ENCODE assay signal across 15 mouse cellular contexts in genomic region chr4:97827115-97827514, GRCm38 (mm10). TPM values are rescaled to one million over a fixed set of nuclear protein-coding genes. Genes with fewer than 3 reads are reported as not detected.
DNase-seq lines count a peak whose midpoint lies in the region; ATAC-seq and TF ChIP-seq lines count a peak whose summit lies in the region.
"Had no signal": no experiment of that assay in that cellular context is flagged by ENCODE, and none has a peak within 500 bp of the region (broad histone marks: within the 10 kb centered on the region; RNA-seq: fewer than 3 reads in every experiment).

No protein-coding gene starts in this region.

- no peak overlapping the region for H3K9ac ChIP-seq in hindbrain, embryonic 12.5 days
- H3K9ac ChIP-seq in MEL (ENCODE audit: control insufficient read depth, low read depth, low read length, poor library complexity, severe bottlenecking): no peak overlapping the region
- H3K9ac ChIP-seq in heart, embryonic 16.5 days (ENCODE audit: low read length): peak overlapping the region; percentile 20; the same call in 1 of the 2 replicates
- H3K9ac ChIP-seq: embryonic facial prominence, embryonic 15.5 days; hindbrain, embryonic 15.5 days had no signal

- 73% methylated on average over 6 of the region's 6 CpGs for WGBS in hindbrain, embryonic 12.5 days
- WGBS in hindbrain, embryonic 10.5 days: 75% methylated on average over 6 of the region's 6 CpGs
- 46% methylated on average over 6 of the region's 6 CpGs for WGBS in heart, embryonic 16.5 days

- TF ChIP-seq EP300 in MEL (IDR thresholded peaks at IDR 0.05; ENCODE audit: low read depth in 1 of 2, low read length in 2 of 2): peak; percentile 55 to 59; a peak in 2 of 4 replicates

- no peak overlapping the region for H3K27ac ChIP-seq in hindbrain, embryonic 12.5 days
- no peak overlapping the region for H3K27ac ChIP-seq in hindbrain, embryonic 10.5 days
- H3K27ac ChIP-seq in MEL (ENCODE audit: control insufficient read depth, low read depth, low read length): peak overlapping the region; percentile 0; the same call in 1 of the 2 replicates
- peak overlapping the region; percentile 92 for H3K27ac ChIP-seq in heart, embryonic 16.5 days (ENCODE audit: low read length)
- H3K27ac ChIP-seq: embryonic facial prominence, embryonic 15.5 days; hindbrain, embryonic 15.5 days; layer of hippocampus, adult 2 months had no signal

- ATAC-seq in hindbrain, embryonic 12.5 days (ENCODE audit: low FRiP score): 0 out of 2 replicates have a peak, but pooled peaks have one; percentile 46
- peak; percentile 87 for ATAC-seq in heart, embryonic 16.5 days (replicated peaks; ENCODE audit: extremely low read depth, insufficient read depth, low FRiP score)

- TF ChIP-seq RAD21 in MEL (IDR thresholded peaks at IDR 0.05; ENCODE audit: low read depth, low read length): no peak

- peak; percentile 18 for DNase-seq in embryo, embryonic 10 days (ENCODE audit: low spot score)
- DNase-seq in embryo, embryonic 9.5 days (ENCODE audit: extremely low spot score): no peak
- no peak for DNase-seq in hindbrain, embryonic 10.5 days (ENCODE audit: low spot score)
- DNase-seq in MEL (ENCODE audit: low read depth, low spot score): peak; percentile 60
- no peak for DNase-seq in spleen, postnatal 14 days (ENCODE audit: low spot score in 2 of 2)
- DNase-seq in spleen, postnatal 36 days (ENCODE audit: low spot score in 2 of 2): no peak
- DNase-seq: adrenal gland, postnatal 36 days; cerebellum, adult 8-10 months; kidney, adult 9 months had no signal

- H3K79me2 ChIP-seq in MEL (ENCODE audit: control insufficient read depth, insufficient read depth, low read length, poor library complexity): peaks cover 59% of the 10 kb centered on the region

- no peak for TF ChIP-seq CTCF in MEL (IDR thresholded peaks at IDR 0.05 in 2 of 3, conservative IDR thresholded peaks at IDR 0.05 in 1 of 3; ENCODE audit: control insufficient read depth in 1 of 3, insufficient read depth in 1 of 3, low read depth in 2 of 3, low read length in 3 of 3, poor library complexity in 1 of 3, severe bottlenecking in 1 of 3)

- no peaks in the 10 kb centered on the region for H3K27me3 ChIP-seq in hindbrain, embryonic 12.5 days
- H3K27me3 ChIP-seq in hindbrain, embryonic 10.5 days (ENCODE audit: insufficient read depth, poor library complexity, severe bottlenecking): no peaks in the 10 kb centered on the region
- H3K27me3 ChIP-seq in MEL (ENCODE audit: control insufficient read depth in 1 of 2, insufficient read depth in 2 of 2, low read length in 2 of 2): no peaks in the 10 kb centered on the region
- no peaks in the 10 kb centered on the region for H3K27me3 ChIP-seq in heart, embryonic 16.5 days (ENCODE audit: control insufficient read depth, insufficient read depth, low read length)
- H3K27me3 ChIP-seq: embryonic facial prominence, embryonic 15.5 days; hindbrain, embryonic 15.5 days had no signal

- no peak overlapping the region for H3K4me2 ChIP-seq in hindbrain, embryonic 12.5 days (replicated peaks)
- peak overlapping the region; percentile 25 for H3K4me2 ChIP-seq in heart, embryonic 16.5 days (ENCODE audit: low read depth, low read length)
- H3K4me2 ChIP-seq: embryonic facial prominence, embryonic 15.5 days; hindbrain, embryonic 15.5 days had no signal

- 0 out of 2 replicates have a peak, but pooled peaks cover 4% of the 10 kb centered on the region for H3K36me3 ChIP-seq in hindbrain, embryonic 12.5 days
- H3K36me3 ChIP-seq in hindbrain, embryonic 10.5 days: no peaks in the 10 kb centered on the region
- H3K36me3 ChIP-seq in MEL (ENCODE audit: control insufficient read depth in 1 of 2, insufficient read depth in 2 of 2, low read length in 2 of 2): peaks cover 18 to 61% of the 10 kb centered on the region in 2 experiments
- H3K36me3 ChIP-seq in heart, embryonic 16.5 days (ENCODE audit: control insufficient read depth, insufficient read depth): no peaks in the 10 kb centered on the region
- H3K36me3 ChIP-seq: embryonic facial prominence, embryonic 15.5 days; hindbrain, embryonic 15.5 days had no signal

- H3K4me3 ChIP-seq in hindbrain, embryonic 12.5 days: no peak overlapping the region
- no peak overlapping the region for H3K4me3 ChIP-seq in hindbrain, embryonic 10.5 days
- no peak overlapping the region for H3K4me3 ChIP-seq in MEL (ENCODE audit: control insufficient read depth in 1 of 2, insufficient read depth in 1 of 2, low read depth in 2 of 2, low read length in 2 of 2)
- H3K4me3 ChIP-seq in heart, embryonic 16.5 days (ENCODE audit: low read length): no peak overlapping the region
- H3K4me3 ChIP-seq: embryonic facial prominence, embryonic 15.5 days; hindbrain, embryonic 15.5 days; layer of hippocampus, adult 2 months; myocyte had no signal

- H3K9me3 ChIP-seq in hindbrain, embryonic 12.5 days (replicated peaks): no peaks in the 10 kb centered on the region
- H3K9me3 ChIP-seq in hindbrain, embryonic 10.5 days: no peaks in the 10 kb centered on the region
- H3K9me3 ChIP-seq in MEL (replicated peaks; ENCODE audit: insufficient read depth, low read length): no peaks in the 10 kb centered on the region
- H3K9me3 ChIP-seq in heart, embryonic 16.5 days (replicated peaks; ENCODE audit: control insufficient read depth, low read length): no peaks in the 10 kb centered on the region
- H3K9me3 ChIP-seq: embryonic facial prominence, embryonic 15.5 days; hindbrain, embryonic 15.5 days had no signal

- no peak for TF ChIP-seq POLR2A in MEL (IDR thresholded peaks at IDR 0.05; ENCODE audit: control insufficient read depth in 1 of 2, insufficient read depth in 1 of 2, low read depth in 1 of 2, low read length in 2 of 2, poor library complexity in 1 of 2)

- H3K4me1 ChIP-seq in hindbrain, embryonic 12.5 days: peaks cover 20% of the 10 kb centered on the region
- H3K4me1 ChIP-seq in hindbrain, embryonic 10.5 days (replicated peaks): peaks cover 35% of the 10 kb centered on the region
- peaks cover 29 to 36% of the 10 kb centered on the region in 2 experiments for H3K4me1 ChIP-seq in MEL (ENCODE audit: control insufficient read depth in 1 of 2, insufficient read depth in 2 of 2, low read length in 2 of 2)
- peaks cover 72% of the 10 kb centered on the region for H3K4me1 ChIP-seq in heart, embryonic 16.5 days (ENCODE audit: control insufficient read depth, insufficient read depth, low read length)

TF ChIP-seq in MEL, 35 proteins besides CTCF, POLR2A, EP300 and RAD21:
- TF ChIP-seq TCF12 (IDR thresholded peaks at IDR 0.05; ENCODE audit: low read depth, low read length) (peak; percentile 49; the same call in 1 of the 2 replicates), MYB (IDR thresholded peaks at IDR 0.05; ENCODE audit: low read depth, low read length) (0 out of 2 replicates have a peak, but pooled peaks have one; percentile 10), CHD2 (IDR thresholded peaks at IDR 0.05; ENCODE audit: low read length) (no peak), TAL1 (IDR thresholded peaks at IDR 0.05; ENCODE audit: low read length) (peak; percentile 60), GATA1 (IDR thresholded peaks at IDR 0.05; ENCODE audit: low read depth, low read length) (peak; percentile 42; the same call in 1 of the 2 replicates)

RNA-seq across cellular contexts. Expression of gene E130114P18Rik, which starts 49.2 kb away (rescaled TPM):
- polyA plus RNA-seq in hindbrain, embryonic 12.5 days (2016; fragmentation: Nextera tagmentation; extraction: Ambion mirVana): 28.0 and 28.2 TPM in 2 replicates
- 12.7 and 18.4 TPM in 2 replicates for polyA plus RNA-seq in hindbrain, embryonic 10.5 days (2016; fragmentation: Nextera tagmentation; extraction: Ambion mirVana)
- not detected in 2 replicates for total RNA-seq in MEL (2012; rRNA removed)
- not detected for polyA plus RNA-seq in MEL (2012; ENCODE audit: insufficient read depth in 1 of 2, insufficient read length in 2 of 2, low read depth in 1 of 2, low replicate concordance in 2 of 2, missing spikeins in 1 of 2)
- polyA plus RNA-seq in heart, embryonic 16.5 days (2015; fragmentation: Nextera tagmentation; extraction: Ambion mirVana): 0.47 and 0.75 TPM in 2 replicates
- total RNA-seq: adrenal gland, postnatal 36 days had no signal
- polyA plus RNA-seq: myocyte had no signal

RNA-seq across cellular contexts. Expression of gene Nfia, which starts 54.6 kb away (rescaled TPM):
- polyA plus RNA-seq in hindbrain, embryonic 12.5 days (2016; fragmentation: Nextera tagmentation; extraction: Ambion mirVana): 58.4 and 62.7 TPM in 2 replicates
- 10.9 and 17.5 TPM in 2 replicates for polyA plus RNA-seq in hindbrain, embryonic 10.5 days (2016; fragmentation: Nextera tagmentation; extraction: Ambion mirVana)
- 10.2 and 16.4 TPM in 2 replicates for total RNA-seq in MEL (2012; rRNA removed)
- 10 to 100 TPM; 13.4 to 20.5 TPM for polyA plus RNA-seq in MEL (2012; ENCODE audit: insufficient read depth in 1 of 2, insufficient read length in 2 of 2, low read depth in 1 of 2, low replicate concordance in 2 of 2, missing spikeins in 1 of 2)
- 37.3 and 42.0 TPM in 2 replicates for polyA plus RNA-seq in heart, embryonic 16.5 days (2015; fragmentation: Nextera tagmentation; extraction: Ambion mirVana)

Comparison
In these comparisons a context has a peak if more than half of its experiments do, and no peak if none do; other contexts are left out.
1. DNase-seq: peak in embryo, embryonic 10 days (single experiment) and MEL (single experiment); none in embryo, embryonic 9.5 days (single experiment), hindbrain, embryonic 10.5 days (single experiment), spleen, postnatal 14 days (0 of 2) and spleen, postnatal 36 days (0 of 2).
2. H3K27ac ChIP-seq: peak in MEL (single experiment) and heart, embryonic 16.5 days (single experiment); none in hindbrain, embryonic 12.5 days (single experiment) and hindbrain, embryonic 10.5 days (single experiment).